Mouse (Mus musculus) stomach, embryonic 14.5 days (tissue): ENCODE data around the gene Zgrf1. TPM values are rescaled to one million over a fixed set of nuclear protein-coding genes. Genes with fewer than 3 reads are reported as not detected.

Experiments
- ATAC-seq: fragments of 200-750 bp; cut with Nextera tagmentation; 2 replicates; pipeline ENCODE4 v1.8.0; 2017; ENCODE audit warnings: low read depth, moderate TSS enrichment; ENCODE audit not compliant: insufficient number of reproducible peaks, insufficient read depth, low FRiP score
- H3K27ac ChIP-seq: fragments of 300-500 bp; sonication (generic); 2 replicates; pipeline ENCODE4 v1.5.1; 2014; ENCODE audit warnings: mild to moderate bottlenecking, low read length, moderate library complexity, mixed read lengths
- H3K27me3 ChIP-seq: fragments of 300-500 bp; sonication (generic); 2 replicates; pipeline ENCODE4 v1.6.1; 2014; ENCODE audit warnings: low read length, control low read depth, mixed read lengths; ENCODE audit not compliant: control insufficient read depth, insufficient read depth
- H3K36me3 ChIP-seq: fragments of 300-500 bp; sonication (generic); 2 replicates; pipeline ENCODE4 v1.6.1; 2014; ENCODE audit warnings: mild to moderate bottlenecking, control low read depth, low read length, moderate library complexity, mixed read lengths; ENCODE audit not compliant: control insufficient read depth, insufficient read depth
- H3K4me1 ChIP-seq: fragments of 300-500 bp; sonication (generic); 2 replicates; pipeline ENCODE4 v1.6.1; 2014; ENCODE audit warnings: low read length, control low read depth, mixed read lengths; ENCODE audit not compliant: control insufficient read depth, insufficient read depth
- H3K4me2 ChIP-seq: fragments of 300-500 bp; sonication (generic); replicated peaks from 2 replicates; pipeline ENCODE4 v1.6.1; 2014; ENCODE audit warnings: low read depth, low read length, control low read depth
- H3K4me3 ChIP-seq: fragments of 300-500 bp; sonication (generic); 2 replicates; pipeline ENCODE4 v1.5.1; 2014; ENCODE audit warnings: low read depth, low read length, control low read depth
- H3K9ac ChIP-seq: fragments of 300-500 bp; sonication (generic); replicated peaks from 2 replicates; pipeline ENCODE4 v1.6.1; 2014; ENCODE audit warnings: low read depth, mild to moderate bottlenecking, control low read depth, low read length, moderate library complexity, mixed read lengths
- H3K9me3 ChIP-seq: fragments of 300-500 bp; sonication (generic); 2 replicates; pipeline ENCODE4 v1.6.1; 2016; ENCODE audit warnings: low read depth, low read length, control low read depth; ENCODE audit not compliant: control insufficient read depth
- WGBS: fragments of 180-500 bp; shearing (Covaris S2); extraction: QIAGEN DNeasy Blood & Tissue Kit; methylation state at CpG from one replicate; pipeline ENCODE4 v1.1.7; 2014; 5-methylcytosine and 5-hydroxymethylcytosine counted together
- polyA plus RNA-seq: library from polyadenylated mRNA; unstranded; fragments of >200 nt; fragmentation: Nextera tagmentation; extraction: Ambion mirVana; gene quantifications from 2 replicates; pipeline ENCODE4 v1.2.1, GENCODE M21; 2014

The Zgrf1 gene
- polyA plus RNA-seq, 1 experiment from 2014 or later = 13.6 TPM

DNA sequence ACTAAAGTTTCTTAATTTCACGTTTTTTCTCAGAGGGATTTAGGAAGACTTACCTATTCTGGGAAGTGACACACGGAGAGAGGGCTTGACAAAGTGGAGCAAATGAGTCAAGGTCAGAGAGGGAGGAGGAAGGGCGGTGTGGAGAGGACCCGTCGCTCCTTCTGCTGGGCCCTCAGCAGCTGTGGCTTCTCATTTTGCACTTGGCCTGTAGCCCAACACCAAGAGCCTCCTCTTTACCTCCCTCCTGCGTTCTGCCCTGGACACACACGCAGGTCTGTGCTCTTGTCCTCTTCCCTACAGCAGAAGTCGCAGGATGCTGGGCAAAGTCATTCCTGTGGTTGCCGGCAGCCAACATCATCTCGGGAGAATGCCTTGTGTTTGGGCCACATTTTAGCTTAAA lies 32.1 kb upstream of the Zgrf1 start:
- Histone ChIP-seq H3K4me2 (no peak overlapping the region), H3K9me3 (no peaks in the 10 kb centered on the region), H3K4me3 (no peak overlapping the region), H3K27ac (no peak overlapping the region), H3K9ac (no peak overlapping the region), H3K4me1 (no peaks in the 10 kb centered on the region), H3K36me3 (no peaks in the 10 kb centered on the region), H3K27me3 (no peaks in the 10 kb centered on the region)
- ATAC-seq = no peak
- WGBS = 50% methylated on average over 10 of the region's 10 CpGs

DNA sequence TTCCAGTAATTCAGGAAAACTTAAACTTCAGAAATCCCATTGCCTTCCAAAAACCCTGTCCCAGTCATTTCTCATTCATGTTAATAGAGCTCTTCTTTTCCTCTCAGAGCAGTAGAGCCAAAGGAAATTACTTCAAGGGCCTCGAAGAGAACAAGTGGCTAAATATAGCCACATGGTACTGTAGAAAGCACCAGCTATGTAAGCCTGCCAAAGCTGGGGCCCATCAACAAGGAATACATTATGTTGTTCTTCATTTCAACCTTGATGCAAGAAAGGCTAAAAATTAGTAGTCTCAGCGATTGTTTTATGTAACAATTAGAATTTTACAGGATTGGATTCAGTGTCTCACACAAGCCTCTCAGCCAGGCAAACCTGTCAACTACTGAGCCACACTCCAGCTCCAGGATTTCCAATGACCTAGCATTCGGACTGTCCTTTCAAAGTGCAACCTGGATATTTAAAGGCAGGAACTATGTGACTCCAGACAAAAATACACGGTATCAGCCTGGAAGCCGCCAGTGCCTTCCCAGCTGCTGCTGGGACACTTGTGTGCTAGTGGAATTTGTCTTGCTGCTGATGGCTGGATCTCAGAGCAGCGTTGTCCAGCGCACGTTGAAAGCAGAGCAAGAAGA lies 28.0 kb upstream of the Zgrf1 start:
- H3K4me1 ChIP-seq = no peaks in the 10 kb centered on the region
- 73% methylated on average over 8 of the region's 8 CpGs for WGBS
- H3K9me3 ChIP-seq = no peaks in the 10 kb centered on the region
- H3K27me3 ChIP-seq = no peaks in the 10 kb centered on the region
- no peak overlapping the region for H3K4me2 ChIP-seq
- no peak overlapping the region for H3K9ac ChIP-seq
- no peaks in the 10 kb centered on the region for H3K36me3 ChIP-seq
- no peak for ATAC-seq
- H3K4me3 ChIP-seq = no peak overlapping the region
- no peak overlapping the region for H3K27ac ChIP-seq

DNA sequence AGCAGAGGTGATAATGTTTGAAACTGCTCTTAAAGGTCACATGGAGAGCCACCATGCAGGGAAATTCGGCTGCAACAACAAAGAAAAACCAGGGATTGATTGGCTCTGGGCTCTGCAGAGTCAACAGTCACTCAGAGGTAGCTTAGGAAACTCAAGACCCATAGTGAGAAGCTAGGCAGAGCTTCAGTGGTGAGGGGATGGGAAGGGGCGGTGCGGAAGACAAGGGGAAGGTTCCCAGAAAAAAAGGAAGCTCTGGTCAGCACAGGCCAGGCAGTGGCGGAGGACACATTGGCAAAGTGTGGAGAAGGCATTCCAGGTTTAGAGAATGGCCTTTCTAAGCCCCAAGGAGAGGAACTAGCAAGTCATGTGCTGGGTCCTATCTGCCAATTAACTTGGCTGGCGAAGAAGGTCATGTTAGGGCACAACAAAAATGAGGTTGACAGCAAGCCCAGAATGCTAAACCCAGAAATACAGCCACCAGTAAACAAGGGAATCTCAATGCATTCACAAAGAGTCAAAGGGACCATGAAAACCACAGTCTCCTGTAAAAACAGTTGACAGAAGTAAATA lies 25.7 kb upstream of the Zgrf1 start:
- Histone ChIP-seq H3K4me1 (no peaks in the 10 kb centered on the region), H3K9me3 (no peaks in the 10 kb centered on the region), H3K4me2 (no peak overlapping the region), H3K9ac (no peak overlapping the region), H3K36me3 (no peaks in the 10 kb centered on the region), H3K27me3 (no peaks in the 10 kb centered on the region), H3K27ac (no peak overlapping the region), H3K4me3 (no peak overlapping the region)
- WGBS = 72% methylated on average over 5 of the region's 5 CpGs
- no peak for ATAC-seq

DNA sequence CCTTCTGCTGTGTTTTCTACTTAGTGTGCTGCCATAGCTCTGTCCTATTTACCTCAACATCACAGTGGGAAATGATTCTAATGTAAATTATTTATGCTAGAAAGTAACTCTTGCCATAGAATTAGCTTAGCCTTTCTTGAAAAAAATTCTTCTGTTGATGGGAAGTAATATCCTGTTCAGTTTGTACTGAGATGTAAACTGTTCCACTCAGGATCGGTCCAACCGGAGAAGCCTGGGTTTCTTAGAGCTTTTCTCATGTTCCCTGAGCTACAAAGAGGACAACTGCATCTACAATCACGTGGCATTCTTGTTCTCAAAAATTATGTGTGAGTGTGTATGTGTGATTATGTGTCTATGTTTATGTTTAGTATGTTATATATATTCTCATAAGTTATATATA lies 24.1 kb upstream of the Zgrf1 start:
- no peaks in the 10 kb centered on the region for H3K4me1 ChIP-seq
- no peak for ATAC-seq
- H3K27me3 ChIP-seq = no peaks in the 10 kb centered on the region
- no peak overlapping the region for H3K4me3 ChIP-seq
- H3K9ac ChIP-seq = no peak overlapping the region
- H3K27ac ChIP-seq = no peak overlapping the region
- H3K9me3 ChIP-seq = no peaks in the 10 kb centered on the region
- 60% methylated on average over 3 of the region's 3 CpGs for WGBS
- H3K4me2 ChIP-seq = no peak overlapping the region
- no peaks in the 10 kb centered on the region for H3K36me3 ChIP-seq

DNA sequence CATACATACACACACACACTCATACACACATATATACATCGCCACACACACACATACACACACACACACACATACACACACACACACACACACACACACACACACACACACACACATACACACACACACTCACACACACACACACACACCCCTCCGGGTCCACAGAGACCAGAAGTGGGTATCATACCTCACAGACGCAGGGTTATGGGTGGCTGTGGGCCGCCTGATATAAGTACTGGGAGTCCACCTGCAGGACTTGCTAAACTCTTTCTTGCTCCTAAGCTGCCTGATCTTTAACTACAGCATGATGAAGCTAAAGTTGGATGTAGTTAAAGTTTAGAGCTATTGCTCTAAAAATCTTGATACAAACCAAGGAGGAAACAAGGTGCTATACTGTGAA lies 23.5 kb upstream of the Zgrf1 start:
- no peaks in the 10 kb centered on the region for H3K9me3 ChIP-seq
- no peaks in the 10 kb centered on the region for H3K36me3 ChIP-seq
- 87% methylated on average over 4 of the region's 4 CpGs for WGBS
- no peak overlapping the region for H3K9ac ChIP-seq
- no peak for ATAC-seq
- H3K27me3 ChIP-seq = no peaks in the 10 kb centered on the region
- no peak overlapping the region for H3K27ac ChIP-seq
- H3K4me2 ChIP-seq = no peak overlapping the region
- no peak overlapping the region for H3K4me3 ChIP-seq
- no peaks in the 10 kb centered on the region for H3K4me1 ChIP-seq

DNA sequence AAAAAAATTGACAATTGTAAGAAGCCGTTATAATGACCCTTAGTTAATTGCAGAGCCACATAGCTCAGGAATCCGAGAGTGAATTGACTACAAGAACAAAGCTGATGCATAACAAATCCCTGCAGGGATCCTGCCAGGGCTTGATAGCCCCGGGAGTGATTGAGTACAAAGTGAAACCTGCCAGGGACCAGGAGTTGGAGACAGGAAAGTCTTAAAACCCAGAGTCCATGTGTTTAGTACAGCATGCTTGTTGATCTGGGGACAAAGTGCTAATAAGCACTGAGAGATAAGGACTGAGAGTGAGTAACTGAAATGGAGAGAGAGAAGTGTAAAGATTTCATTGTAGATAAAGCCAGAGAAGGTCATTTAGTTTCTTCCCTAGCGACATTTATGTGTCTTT lies 23.0 kb upstream of the Zgrf1 start:
- no peaks in the 10 kb centered on the region for H3K9me3 ChIP-seq
- no peaks in the 10 kb centered on the region for H3K4me1 ChIP-seq
- H3K4me3 ChIP-seq = no peak overlapping the region
- WGBS = 17% methylated on average over 4 of the region's 4 CpGs
- H3K27me3 ChIP-seq = no peaks in the 10 kb centered on the region
- no peak for ATAC-seq
- no peak overlapping the region for H3K9ac ChIP-seq
- no peak overlapping the region for H3K27ac ChIP-seq
- no peak overlapping the region for H3K4me2 ChIP-seq
- no peaks in the 10 kb centered on the region for H3K36me3 ChIP-seq

DNA sequence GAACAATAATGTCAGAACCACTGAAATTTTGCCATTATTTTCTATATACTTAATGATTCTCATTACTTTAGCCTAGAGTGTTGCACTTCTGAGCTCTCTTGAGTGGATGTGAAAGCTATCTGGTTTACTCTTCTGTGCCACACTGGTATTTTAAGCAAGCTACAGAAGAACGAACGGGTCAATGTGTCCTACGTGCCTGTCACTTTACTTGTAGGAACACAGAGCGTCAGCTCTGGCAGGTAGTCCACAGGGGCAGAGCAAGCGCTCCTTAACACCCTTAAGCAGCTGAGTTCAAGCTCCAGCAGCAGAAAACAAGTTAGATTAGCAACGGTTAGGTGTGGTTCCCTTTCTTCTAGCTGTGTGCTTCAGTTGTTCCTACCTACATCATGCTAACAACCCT lies 14.1 kb upstream of the Zgrf1 start:
- Histone ChIP-seq H3K27ac (no peak overlapping the region), H3K4me2 (no peak overlapping the region), H3K4me1 (no peaks in the 10 kb centered on the region), H3K36me3 (peaks cover 24% of the 10 kb centered on the region; the same call in 1 of the 2 replicates), H3K27me3 (no peaks in the 10 kb centered on the region), H3K4me3 (no peak overlapping the region), H3K9ac (no peak overlapping the region), H3K9me3 (no peaks in the 10 kb centered on the region)
- 72% methylated on average over 6 of the region's 6 CpGs for WGBS
- ATAC-seq = no peak

DNA sequence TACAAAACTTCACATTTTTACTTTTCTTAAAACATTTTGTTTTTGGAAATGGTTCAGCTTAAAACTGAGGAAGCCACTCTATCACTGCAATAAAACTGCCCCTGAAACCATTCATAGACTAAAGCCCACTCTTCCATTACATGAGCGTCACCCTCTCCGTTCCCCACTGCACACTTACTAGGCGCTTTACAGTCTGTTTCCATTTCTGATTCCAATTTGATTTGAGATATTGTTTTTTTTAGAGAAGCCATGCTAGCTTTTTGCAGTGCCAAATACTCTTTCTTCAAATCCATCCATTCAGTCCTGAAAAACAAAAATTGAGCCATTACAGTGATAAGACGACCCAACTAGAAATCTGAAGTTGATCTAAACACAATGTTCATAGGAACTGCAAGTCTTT lies 9.3 kb upstream of the Zgrf1 start:
- H3K27me3 ChIP-seq = no peaks in the 10 kb centered on the region
- H3K4me3 ChIP-seq = no peak overlapping the region
- 83% methylated on average over 4 of the region's 4 CpGs for WGBS
- peaks cover 26% of the 10 kb centered on the region; the same call in 1 of the 2 replicates for H3K36me3 ChIP-seq
- H3K4me1 ChIP-seq = no peaks in the 10 kb centered on the region
- no peaks in the 10 kb centered on the region for H3K9me3 ChIP-seq
- H3K4me2 ChIP-seq = no peak overlapping the region
- no peak overlapping the region for H3K9ac ChIP-seq
- no peak for ATAC-seq
- H3K27ac ChIP-seq = no peak overlapping the region

DNA sequence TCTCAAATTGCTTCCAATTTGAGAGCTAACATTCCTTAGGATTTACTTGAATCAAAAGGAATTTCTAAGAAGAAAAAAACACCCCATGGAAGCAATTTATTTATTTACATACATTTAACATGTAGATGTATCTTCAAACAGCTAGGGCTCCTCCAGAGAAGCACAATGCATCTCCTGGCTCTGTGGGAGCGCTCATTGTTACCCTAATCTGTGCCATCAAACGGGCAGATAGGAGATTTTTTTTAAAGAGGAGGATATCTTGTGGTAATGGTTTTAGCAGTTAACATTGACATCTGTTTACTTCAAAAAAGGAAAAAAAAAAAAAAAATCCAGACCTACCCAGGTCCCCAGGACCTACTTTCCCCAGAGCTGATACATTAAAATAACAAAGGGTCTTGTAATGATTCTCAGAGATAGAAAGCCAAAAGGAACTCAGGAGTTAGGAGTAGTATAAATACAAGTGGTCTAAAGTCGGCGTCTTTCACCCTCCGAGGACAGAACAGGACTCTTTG lies 8.6 kb upstream of the Zgrf1 start:
- Histone ChIP-seq H3K4me1 (no peaks in the 10 kb centered on the region), H3K27ac (no peak overlapping the region), H3K27me3 (no peaks in the 10 kb centered on the region), H3K9ac (no peak overlapping the region), H3K9me3 (no peaks in the 10 kb centered on the region), H3K4me2 (no peak overlapping the region), H3K36me3 (peaks cover 26% of the 10 kb centered on the region; the same call in 1 of the 2 replicates), H3K4me3 (no peak overlapping the region)
- 28% methylated on average over 5 of the region's 5 CpGs for WGBS
- no peak for ATAC-seq
